Mouse (Mus musculus): Measurements from ENCODE around the gene Pias4. TPM values are rescaled to one million over a fixed set of nuclear protein-coding genes. Genes with fewer than 3 reads are reported as not detected.

The Pias4 gene
- total and polyA plus RNA-seq, 2 experiments = 8.9 to 17.8 TPM

DNA sequence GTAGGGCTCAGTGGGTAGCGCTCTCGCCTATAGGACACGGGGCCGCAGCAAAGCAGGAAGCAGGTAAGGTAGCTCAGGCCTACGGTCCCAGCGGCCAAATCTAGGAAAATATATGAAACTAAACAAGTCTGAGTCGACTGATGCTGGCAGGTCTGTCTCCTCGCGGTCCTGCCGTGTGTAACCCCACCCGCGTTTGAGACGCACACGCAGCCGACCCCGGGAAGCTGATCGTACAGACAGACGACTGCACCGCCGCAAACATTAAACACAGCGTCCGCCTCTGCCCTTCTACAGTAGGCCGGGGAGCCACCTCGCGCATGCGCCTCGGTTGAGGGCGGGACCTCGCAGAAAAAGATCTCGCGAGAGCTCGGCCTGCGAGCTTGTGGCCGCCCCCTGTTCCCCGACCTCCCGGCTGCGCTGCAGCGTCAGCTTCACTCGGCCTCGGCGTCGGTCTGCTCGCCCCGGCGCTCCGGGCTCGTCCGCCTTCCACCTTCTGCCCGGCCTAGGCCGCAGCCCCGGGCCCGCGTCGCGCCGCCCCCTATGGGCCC, 62.1 kb downstream of the Pias4 start, which contains the start of gene Map2k2:
Gene Map2k2 (plus strand): TSS at position 351 of the 548 bp plus-strand sequence.
- peaks cover 7% of the 10 kb centered on the region for H3K36me3 ChIP-seq (ENCODE audit: control insufficient read depth, insufficient read depth, low read length)
- peak within 1 kb of the TSS; percentile 65 for H3K4me3 ChIP-seq (ENCODE audit: insufficient read depth, low read depth, low read length)
- H3K27me3 ChIP-seq (ENCODE audit: control insufficient read depth, insufficient read depth, low read length) = no peaks in the 10 kb centered on the region
- DNase-seq (ENCODE audit: extremely low read depth, low read depth, low spot score) = peak; percentile 87
- H3K79me2 ChIP-seq (ENCODE audit: control insufficient read depth, insufficient read depth, low read length) = peaks cover 34% of the 10 kb centered on the region; the same call in 1 of the 2 replicates
- peak within 1 kb of the TSS; percentile 90 for H3K27ac ChIP-seq (replicated peaks; ENCODE audit: insufficient read depth, low read depth, low read length)
- WGBS = under 1% methylated on average over 56 of the region's 56 CpGs
- TF ChIP-seq CTCF (IDR thresholded peaks at IDR 0.05; ENCODE audit: low read depth, low read length) = no peak
- TF ChIP-seq POLR2A (IDR thresholded peaks at IDR 0.05; ENCODE audit: extremely low read depth, insufficient read depth, low read length) = peak; percentile 95
- H3K9ac ChIP-seq (ENCODE audit: low read depth, low read length) = peak within 1 kb of the TSS; percentile 92
- peaks cover 15% of the 10 kb centered on the region for H3K4me1 ChIP-seq (ENCODE audit: control insufficient read depth, insufficient read depth, low read length)

Other genes with a start within 250 kb of the Pias4 start
Only the 30 nearest of the 32 such genes appear.
- gene Gng7, start 153.0 kb downstream of the Pias4 start, total RNA-seq (2014; rRNA removed) = 0.09 and 0.13 TPM in 2 replicates
- gene Gng7, start 153.0 kb downstream of the Pias4 start, polyA plus RNA-seq (2012; rRNA removed) = 0.65 TPM in 2 replicates
- gene Diras1, start 142.3 kb downstream of the Pias4 start, total RNA-seq (2014; rRNA removed) = 0.07 TPM in 1 of 2 replicates, not detected in the other
- gene Diras1, start 142.3 kb downstream of the Pias4 start, polyA plus RNA-seq (2012; rRNA removed) = not detected in 2 replicates
- 6.1 and 6.9 TPM in 2 replicates for gene Slc39a3, start 130.5 kb downstream of the Pias4 start, total RNA-seq (2014; rRNA removed)
- gene Slc39a3, start 130.5 kb downstream of the Pias4 start, polyA plus RNA-seq (2012; rRNA removed) = 13.2 and 14.1 TPM in 2 replicates
- 43.9 and 53.8 TPM in 2 replicates for gene Sgta, start 107.7 kb downstream of the Pias4 start, total RNA-seq (2014; rRNA removed)
- 136 and 146 TPM in 2 replicates for gene Sgta, start 107.7 kb downstream of the Pias4 start, polyA plus RNA-seq (2012; rRNA removed)
- 7.4 and 9.3 TPM in 2 replicates for gene Thop1, start 97.9 kb downstream of the Pias4 start, total RNA-seq (2014; rRNA removed)
- gene Thop1, start 97.9 kb downstream of the Pias4 start, polyA plus RNA-seq (2012; rRNA removed) = 12.0 and 13.1 TPM in 2 replicates
- 190 and 205 TPM in 2 replicates for gene Creb3l3, start 69.0 kb downstream of the Pias4 start, total RNA-seq (2014; rRNA removed)
- gene Creb3l3, start 69.0 kb downstream of the Pias4 start, polyA plus RNA-seq (2012; rRNA removed) = 287 and 308 TPM in 2 replicates
- 46.6 and 61.1 TPM in 2 replicates for gene Map2k2, start 62.0 kb downstream of the Pias4 start, total RNA-seq (2014; rRNA removed)
- gene Map2k2, start 62.0 kb downstream of the Pias4 start, polyA plus RNA-seq (2012; rRNA removed) = 192 and 231 TPM in 2 replicates
- 10.0 and 14.2 TPM in 2 replicates for gene Zbtb7a, start 32.7 kb downstream of the Pias4 start, total RNA-seq (2014; rRNA removed)
- gene Zbtb7a, start 32.7 kb downstream of the Pias4 start, polyA plus RNA-seq (2012; rRNA removed) = 28.6 and 34.0 TPM in 2 replicates
- gene Eef2, start 8.7 kb upstream of the Pias4 start, total RNA-seq (2014; rRNA removed) = 812 and 946 TPM in 2 replicates
- gene Eef2, start 8.7 kb upstream of the Pias4 start, polyA plus RNA-seq (2012; rRNA removed) = 1,151 and 1,204 TPM in 2 replicates
- gene Dapk3, start 15.1 kb upstream of the Pias4 start, total RNA-seq (2014; rRNA removed) = 14.1 and 16.0 TPM in 2 replicates
- gene Dapk3, start 15.1 kb upstream of the Pias4 start, polyA plus RNA-seq (2012; rRNA removed) = 42.5 and 44.2 TPM in 2 replicates
- not detected in 2 replicates for gene 4930442H23Rik, start 15.9 kb upstream of the Pias4 start, total RNA-seq (2014; rRNA removed)
- not detected in 2 replicates for gene 4930442H23Rik, start 15.9 kb upstream of the Pias4 start, polyA plus RNA-seq (2012; rRNA removed)
- gene Nmrk2, start 34.1 kb upstream of the Pias4 start, total RNA-seq (2014; rRNA removed) = 0.09 TPM in 1 of 2 replicates, not detected in the other
- gene Nmrk2, start 34.1 kb upstream of the Pias4 start, polyA plus RNA-seq (2012; rRNA removed) = not detected in 2 replicates
- gene Atcay, start 62.9 kb upstream of the Pias4 start, total RNA-seq (2014; rRNA removed) = 0.07 TPM in 1 of 2 replicates, not detected in the other
- gene Atcay, start 62.9 kb upstream of the Pias4 start, polyA plus RNA-seq (2012; rRNA removed) = not detected in 2 replicates
- 0.27 and 0.74 TPM in 2 replicates for gene Zfr2, start 65.2 kb upstream of the Pias4 start, total RNA-seq (2014; rRNA removed)
- gene Zfr2, start 65.2 kb upstream of the Pias4 start, polyA plus RNA-seq (2012; rRNA removed) = 0.15 and 1.6 TPM in 2 replicates
- gene Matk, start 85.0 kb upstream of the Pias4 start, total RNA-seq (2014; rRNA removed) = 0.60 and 0.65 TPM in 2 replicates
- gene Matk, start 85.0 kb upstream of the Pias4 start, polyA plus RNA-seq (2012; rRNA removed) = 0.27 and 0.43 TPM in 2 replicates
- 52.1 and 65.9 TPM in 2 replicates for gene Mrpl54, start 99.0 kb upstream of the Pias4 start, total RNA-seq (2014; rRNA removed)
- gene Mrpl54, start 99.0 kb upstream of the Pias4 start, polyA plus RNA-seq (2012; rRNA removed) = 66.6 and 85.9 TPM in 2 replicates
- 30.5 and 44.1 TPM in 2 replicates for gene Apba3, start 99.0 kb upstream of the Pias4 start, total RNA-seq (2014; rRNA removed)
- 132 and 143 TPM in 2 replicates for gene Apba3, start 99.0 kb upstream of the Pias4 start, polyA plus RNA-seq (2012; rRNA removed)
- gene Tjp3, start 123.7 kb upstream of the Pias4 start, total RNA-seq (2014; rRNA removed) = 7.6 and 7.7 TPM in 2 replicates
- 24.2 and 32.0 TPM in 2 replicates for gene Tjp3, start 123.7 kb upstream of the Pias4 start, polyA plus RNA-seq (2012; rRNA removed)
- 7.4 and 10.0 TPM in 2 replicates for gene Pip5k1c, start 125.0 kb upstream of the Pias4 start, total RNA-seq (2014; rRNA removed)
- 25.8 and 30.1 TPM in 2 replicates for gene Pip5k1c, start 125.0 kb upstream of the Pias4 start, polyA plus RNA-seq (2012; rRNA removed)
- 5.0 and 5.7 TPM in 2 replicates for gene Cactin, start 153.2 kb upstream of the Pias4 start, total RNA-seq (2014; rRNA removed)
- gene Cactin, start 153.2 kb upstream of the Pias4 start, polyA plus RNA-seq (2012; rRNA removed) = 12.8 and 14.1 TPM in 2 replicates
- 0.37 and 0.81 TPM in 2 replicates for gene Tbxa2r, start 160.8 kb upstream of the Pias4 start, total RNA-seq (2014; rRNA removed)
- 3.8 and 4.0 TPM in 2 replicates for gene Tbxa2r, start 160.8 kb upstream of the Pias4 start, polyA plus RNA-seq (2012; rRNA removed)
- under 0.01 and 0.27 TPM in 2 replicates for gene Gipc3, start 175.3 kb upstream of the Pias4 start, total RNA-seq (2014; rRNA removed)
- gene Gipc3, start 175.3 kb upstream of the Pias4 start, polyA plus RNA-seq (2012; rRNA removed) = 0.51 and 0.57 TPM in 2 replicates
- gene Hmg20b, start 182.6 kb upstream of the Pias4 start, total RNA-seq (2014; rRNA removed) = 9.9 and 10.8 TPM in 2 replicates
- gene Hmg20b, start 182.6 kb upstream of the Pias4 start, polyA plus RNA-seq (2012; rRNA removed) = 48.1 and 54.0 TPM in 2 replicates
- gene Mfsd12, start 189.6 kb upstream of the Pias4 start, total RNA-seq (2014; rRNA removed) = 5.3 and 7.4 TPM in 2 replicates
- gene Mfsd12, start 189.6 kb upstream of the Pias4 start, polyA plus RNA-seq (2012; rRNA removed) = 12.8 and 13.4 TPM in 2 replicates
- 0.47 TPM in 1 of 2 replicates, not detected in the other for gene 4930404N11Rik, start 197.9 kb upstream of the Pias4 start, total RNA-seq (2014; rRNA removed)
- 0.12 and 0.37 TPM in 2 replicates for gene 4930404N11Rik, start 197.9 kb upstream of the Pias4 start, polyA plus RNA-seq (2012; rRNA removed)
- 6.2 and 8.1 TPM in 2 replicates for gene Fzr1, start 210.6 kb upstream of the Pias4 start, total RNA-seq (2014; rRNA removed)
- 20.9 and 29.9 TPM in 2 replicates for gene Fzr1, start 210.6 kb upstream of the Pias4 start, polyA plus RNA-seq (2012; rRNA removed)
- gene Dohh, start 216.5 kb upstream of the Pias4 start, total RNA-seq (2014; rRNA removed) = 39.7 and 53.8 TPM in 2 replicates
- 42.6 and 49.7 TPM in 2 replicates for gene Dohh, start 216.5 kb upstream of the Pias4 start, polyA plus RNA-seq (2012; rRNA removed)
- gene Gm48551, start 216.5 kb upstream of the Pias4 start, total RNA-seq (2014; rRNA removed) = 2.4 TPM in 1 of 2 replicates, not detected in the other
- 0.32 and 0.44 TPM in 2 replicates for gene Gm48551, start 216.5 kb upstream of the Pias4 start, polyA plus RNA-seq (2012; rRNA removed)
- gene Gm48552, start 221.1 kb upstream of the Pias4 start, total RNA-seq (2014; rRNA removed) = 0.40 TPM in 1 of 2 replicates, not detected in the other
- 0.26 and 1.4 TPM in 2 replicates for gene Gm48552, start 221.1 kb upstream of the Pias4 start, polyA plus RNA-seq (2012; rRNA removed)
- 1.3 and 1.5 TPM in 2 replicates for gene Smim24, start 225.1 kb upstream of the Pias4 start, total RNA-seq (2014; rRNA removed)
- gene Smim24, start 225.1 kb upstream of the Pias4 start, polyA plus RNA-seq (2012; rRNA removed) = 2.3 and 4.1 TPM in 2 replicates